Mouse (Mus musculus) embryonic facial prominence, embryonic 10.5 days (tissue): ENCODE measurements around the gene Olfr728. TPM values are rescaled to one million over a fixed set of nuclear protein-coding genes. Genes with fewer than 3 reads are reported as not detected.

Source experiments
- DNase-seq: peaks from one replicate; pipeline ENCODE4 v3.0.0-alpha.2; 2017; ENCODE audit warnings: low spot score
- H3K27ac ChIP-seq: fragments of 300-500 bp; sonication (generic); replicated peaks from 2 replicates; pipeline ENCODE4 v1.5.1; 2016; ENCODE audit warnings: mild to moderate bottlenecking
- H3K27me3 ChIP-seq: fragments of 300-500 bp; sonication (generic); replicated peaks from 2 replicates; pipeline ENCODE4 v1.6.1; 2016; ENCODE audit warnings: low read depth, mild to moderate bottlenecking; ENCODE audit not compliant: poor library complexity, severe bottlenecking
- H3K36me3 ChIP-seq: fragments of 300-500 bp; sonication (generic); replicated peaks from 2 replicates; pipeline ENCODE4 v1.6.1; 2016; ENCODE audit warnings: mild to moderate bottlenecking, moderate library complexity
- H3K4me1 ChIP-seq: fragments of 300-500 bp; sonication (generic); 2 replicates; pipeline ENCODE4 v1.6.1; 2016
- H3K4me3 ChIP-seq: fragments of 300-500 bp; sonication (generic); 2 replicates; pipeline ENCODE4 v1.5.1; 2016; ENCODE audit warnings: mild to moderate bottlenecking, moderate library complexity
- H3K9me3 ChIP-seq: fragments of 300-500 bp; sonication (generic); 2 replicates; pipeline ENCODE4 v1.6.1; 2016; ENCODE audit warnings: mild to moderate bottlenecking
- WGBS: fragments of 180-500 bp; shearing (Covaris S2); methylation state at CpG from one replicate; pipeline ENCODE4 v1.1.7; 2016; 5-methylcytosine and 5-hydroxymethylcytosine counted together
- polyA plus RNA-seq: library from polyadenylated mRNA; unstranded; fragments of >200 nt; fragmentation: Nextera tagmentation; extraction: Ambion mirVana; gene quantifications from 2 replicates; pipeline ENCODE4 v1.2.1, GENCODE M21; 2016

Olfr728 gene
- not detected in 2 replicates for polyA plus RNA-seq

DNA sequence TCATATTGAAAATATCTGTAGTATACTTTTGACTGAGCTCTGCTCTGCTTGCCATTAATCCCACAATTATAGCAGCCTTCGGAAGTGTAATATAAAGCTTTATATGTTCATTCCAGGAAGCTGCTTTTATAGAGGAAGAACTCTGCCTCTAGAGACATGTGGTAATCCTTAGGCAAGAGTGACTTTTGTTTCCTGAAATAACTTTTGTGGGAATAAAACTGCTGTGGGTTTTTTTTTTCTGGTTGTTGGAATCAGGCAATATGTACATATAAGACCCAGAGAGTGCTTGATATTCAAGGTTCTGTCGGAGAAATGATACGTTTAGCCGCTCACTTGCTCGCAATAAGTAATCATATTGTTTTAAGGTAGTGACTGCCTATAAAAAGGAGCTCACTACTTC is at the start of gene Olfr728:
Olfr728 (minus strand) TSS at position 101 of the 400 bp plus-strand sequence.
- Histone ChIP-seq H3K4me3 (no peak within 1 kb of the TSS), H3K27me3 (no peaks in the 10 kb centered on the region), H3K27ac (no peak within 1 kb of the TSS), H3K9me3 (no peaks in the 10 kb centered on the region), H3K36me3 (no peaks in the 10 kb centered on the region), H3K4me1 (no peaks in the 10 kb centered on the region)
- WGBS, result 96% methylated on average over 5 of the region's 5 CpGs
- DNase-seq, result no peak

DNA sequence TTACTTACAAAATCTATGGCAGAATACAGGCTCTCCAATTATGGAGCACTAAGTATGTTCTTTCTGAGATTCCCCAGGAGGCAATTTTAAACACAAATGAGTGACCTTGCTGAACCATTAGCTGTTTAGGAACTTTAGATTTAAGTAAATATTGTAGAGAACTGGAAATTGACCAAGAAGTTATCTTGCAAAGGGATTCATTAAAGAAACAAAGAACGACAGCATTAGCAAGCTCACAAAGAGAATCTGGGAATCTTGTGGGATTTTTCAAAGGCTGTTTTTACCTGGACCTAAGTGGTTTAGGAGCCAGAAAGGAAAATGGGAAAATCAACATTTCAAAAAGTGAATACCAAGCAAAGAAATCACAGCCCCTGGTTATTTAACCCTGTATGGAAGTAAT is 45.6 kb upstream of the Olfr728 start, which contains the start of gene Olfr730:
Olfr730 (minus strand) TSS at position 101 of the 400 bp plus-strand sequence.
- Histone ChIP-seq H3K36me3 (no peaks in the 10 kb centered on the region), H3K27me3 (no peaks in the 10 kb centered on the region), H3K9me3 (no peaks in the 10 kb centered on the region), H3K4me1 (no peaks in the 10 kb centered on the region), H3K4me3 (no peak within 1 kb of the TSS), H3K27ac (no peak within 1 kb of the TSS)
- WGBS, result 64% methylated on average over 1 of the region's 1 CpGs
- DNase-seq, result no peak

DNA sequence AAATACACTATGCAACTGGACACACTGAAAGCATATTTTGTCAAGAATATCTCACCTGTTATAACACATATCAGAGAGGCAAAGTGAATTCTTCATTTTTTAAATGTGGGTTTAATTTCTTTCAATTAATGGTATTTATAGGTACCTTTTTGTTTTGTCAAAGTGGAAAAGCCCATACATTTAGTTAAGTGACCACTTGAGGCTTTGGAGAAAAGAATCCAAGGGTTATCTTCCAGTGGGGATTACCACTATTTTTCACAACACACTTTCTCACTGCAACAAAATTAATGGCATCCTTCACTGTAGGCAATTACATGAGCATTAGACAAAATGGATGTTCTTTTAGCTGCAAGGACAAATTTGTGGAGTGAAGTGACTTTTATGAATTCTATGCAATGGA is 10.3 kb upstream of the Olfr728 start, which contains the start of gene Olfr729:
Olfr729 (minus strand) TSS at position 101 of the 400 bp plus-strand sequence.
- no peak for DNase-seq
- no peak within 1 kb of the TSS for H3K4me3 ChIP-seq
- H3K27ac ChIP-seq, result no peak within 1 kb of the TSS
- no peaks in the 10 kb centered on the region for H3K9me3 ChIP-seq
- no peaks in the 10 kb centered on the region for H3K4me1 ChIP-seq
- H3K27me3 ChIP-seq, result no peaks in the 10 kb centered on the region
- H3K36me3 ChIP-seq, result no peaks in the 10 kb centered on the region

DNA sequence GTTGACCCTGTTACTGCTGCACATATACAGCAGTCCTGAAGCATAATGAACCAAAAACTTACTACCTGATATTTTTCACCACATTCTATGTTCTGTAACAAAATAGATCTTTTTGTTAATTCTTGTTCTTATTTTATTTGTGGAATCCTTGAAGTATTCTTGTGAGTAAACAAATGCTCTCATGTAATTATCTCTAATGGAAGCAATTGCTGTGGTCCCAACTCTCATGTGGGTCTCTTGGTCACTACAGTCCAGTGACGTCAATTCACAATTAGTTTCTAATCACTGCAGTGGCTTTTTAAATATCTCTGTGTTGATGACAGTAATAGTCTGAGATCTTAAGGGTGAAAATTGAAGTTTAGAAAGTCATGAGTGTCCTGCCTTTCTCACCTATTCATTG is 19.6 kb downstream of the Olfr728 start, which contains the start of gene Olfr727:
Olfr727 (plus strand) TSS at position 301 of the 400 bp plus-strand sequence.
- H3K9me3 ChIP-seq, result no peaks in the 10 kb centered on the region
- no peaks in the 10 kb centered on the region for H3K36me3 ChIP-seq
- H3K27me3 ChIP-seq, result no peaks in the 10 kb centered on the region
- no peak for DNase-seq
- no peaks in the 10 kb centered on the region for H3K4me1 ChIP-seq
- H3K4me3 ChIP-seq, result no peak within 1 kb of the TSS
- no peak within 1 kb of the TSS for H3K27ac ChIP-seq
- 84% methylated on average over 1 of the region's 1 CpGs for WGBS

DNA sequence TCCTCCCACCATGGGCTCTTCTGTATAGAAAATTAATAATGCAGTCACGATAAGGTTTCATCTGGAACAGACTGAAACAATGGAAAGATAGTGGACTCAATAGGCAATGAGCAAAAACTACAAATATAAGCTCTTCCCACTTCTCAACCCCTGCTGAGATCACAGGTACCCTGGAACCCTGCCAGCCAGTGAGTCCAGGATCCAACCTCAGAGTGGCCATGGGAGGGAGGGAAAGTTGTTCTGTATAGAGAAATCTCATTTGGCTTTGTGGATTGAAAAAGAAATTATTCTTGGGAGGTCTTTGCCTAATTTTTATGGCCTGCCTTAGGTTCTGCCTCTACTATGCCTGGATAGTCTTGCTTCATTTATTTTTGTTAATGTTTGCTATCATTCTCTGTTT is 51.6 kb downstream of the Olfr728 start, which contains the start of gene Olfr726:
Olfr726 (minus strand) TSS at position 101 of the 400 bp plus-strand sequence.
- H3K36me3 ChIP-seq, result no peaks in the 10 kb centered on the region
- no peaks in the 10 kb centered on the region for H3K27me3 ChIP-seq
- H3K27ac ChIP-seq, result no peak within 1 kb of the TSS
- H3K4me1 ChIP-seq, result no peaks in the 10 kb centered on the region
- H3K4me3 ChIP-seq, result no peak within 1 kb of the TSS
- no peak for DNase-seq
- H3K9me3 ChIP-seq, result no peaks in the 10 kb centered on the region
- 82% methylated on average over 1 of the region's 1 CpGs for WGBS

Other genes with a start within 250 kb of the Olfr728 start
- not detected in 2 replicates for gene Olfr722, start 240.7 kb downstream of the Olfr728 start, polyA plus RNA-seq
- gene Olfr723, start 210.9 kb downstream of the Olfr728 start, polyA plus RNA-seq, result not detected in 2 replicates
- not detected in 2 replicates for gene Olfr724, start 179.4 kb downstream of the Olfr728 start, polyA plus RNA-seq
- gene Olfr725, start 102.3 kb downstream of the Olfr728 start, polyA plus RNA-seq, result not detected in 2 replicates
- not detected in 2 replicates for gene Olfr726, start 51.7 kb downstream of the Olfr728 start, polyA plus RNA-seq
- gene Olfr727, start 19.5 kb downstream of the Olfr728 start, polyA plus RNA-seq, result not detected in 2 replicates
- 0.05 TPM in 1 of 2 replicates, not detected in the other for gene Olfr729, start 10.2 kb upstream of the Olfr728 start, polyA plus RNA-seq
- not detected in 2 replicates for gene Olfr730, start 45.5 kb upstream of the Olfr728 start, polyA plus RNA-seq
- gene Olfr731, start 99.2 kb upstream of the Olfr728 start, polyA plus RNA-seq, result not detected in 2 replicates
- gene Olfr732, start 141.5 kb upstream of the Olfr728 start, polyA plus RNA-seq, result not detected in 2 replicates
- gene Olfr733, start 158.8 kb upstream of the Olfr728 start, polyA plus RNA-seq, result not detected in 2 replicates
- gene Olfr734, start 184.1 kb upstream of the Olfr728 start, polyA plus RNA-seq, result not detected in 2 replicates
- not detected in 2 replicates for gene Olfr735, start 206.2 kb upstream of the Olfr728 start, polyA plus RNA-seq
- not detected in 2 replicates for gene Tlr11, start 215.2 kb upstream of the Olfr728 start, polyA plus RNA-seq
- not detected in 2 replicates for gene Olfr736, start 238.5 kb upstream of the Olfr728 start, polyA plus RNA-seq